Mouse (Mus musculus): ENCODE measurements around the gene Dap.

- no peak for TF ChIP-seq POLR2A (IDR thresholded peaks at IDR 0.05; ENCODE audit: borderline replicate concordance, insufficient read depth, low read length)
- TF ChIP-seq CTCF (IDR thresholded peaks at IDR 0.05; ENCODE audit: borderline replicate concordance, insufficient read depth, low read depth, low read length) = no peak
Measured at GRCm38 (mm10) chr15:31268148-31268547, 44.0 kb downstream of the Dap start.

Measured in cerebellum, adult 2 months (tissue).